ENCODE assay signal across 9 mouse cellular contexts in the genomic region with DNA sequence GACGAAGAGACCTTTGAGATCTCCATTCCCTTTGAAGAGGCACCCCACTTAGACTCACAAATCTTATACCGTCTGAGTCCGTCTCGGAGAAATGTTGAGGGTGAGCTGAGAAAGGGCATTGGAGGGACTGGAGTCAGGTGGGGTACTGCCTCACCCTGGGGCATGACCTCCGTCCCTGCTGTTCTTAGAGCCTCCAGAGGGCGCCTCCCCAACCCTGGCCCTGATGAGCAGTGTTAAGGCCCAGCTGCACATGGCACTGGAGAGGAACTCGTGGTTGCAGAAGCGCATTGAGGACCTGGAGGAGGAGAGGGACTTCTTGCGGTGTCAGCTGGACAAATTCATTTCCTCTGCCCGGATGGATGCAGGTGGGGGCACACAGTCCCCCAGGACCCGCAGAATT. TPM values are rescaled to one million over a fixed set of nuclear protein-coding genes. Genes with fewer than 3 reads are reported as not detected.
DNase-seq lines count a peak whose midpoint lies in the region; ATAC-seq and TF ChIP-seq lines count a peak whose summit lies in the region.
"Had no signal": no experiment of that assay in that cellular context is flagged by ENCODE, and none has a peak within 500 bp of the region (broad histone marks: within the 10 kb centered on the region; RNA-seq: fewer than 3 reads in every experiment).

No protein-coding gene starts in this region.

- TF ChIP-seq POLR2A in liver, adult 2 months (IDR thresholded peaks at IDR 0.05; ENCODE audit: extremely low read depth, insufficient read depth, low read length): no peak

- no peak overlapping the region for H3K4me3 ChIP-seq in liver, adult 2 months (ENCODE audit: insufficient read depth, low read depth, low read length)
- no peak overlapping the region for H3K4me3 ChIP-seq in liver, embryonic 12.5 days
- peak overlapping the region; percentile 63 for H3K4me3 ChIP-seq in embryonic facial prominence, embryonic 10.5 days
- peak overlapping the region; percentile 63 for H3K4me3 ChIP-seq in neural tube, embryonic 15.5 days (replicated peaks)
- H3K4me3 ChIP-seq: myocyte had no signal

- H3K79me2 ChIP-seq in liver, adult 2 months (ENCODE audit: control insufficient read depth, insufficient read depth, low read length): peaks cover 2% of the 10 kb centered on the region; the same call in 1 of the 2 replicates

- no peak overlapping the region for H3K9ac ChIP-seq in liver, adult 2 months (ENCODE audit: low read depth, low read length)
- no peak overlapping the region for H3K9ac ChIP-seq in liver, embryonic 12.5 days
- peak overlapping the region; percentile 72 for H3K9ac ChIP-seq in neural tube, embryonic 15.5 days (replicated peaks)

- DNase-seq in liver, adult 2 months (ENCODE audit: extremely low read depth, low read depth, low spot score): no peak
- DNase-seq in embryonic facial prominence, embryonic 10.5 days (ENCODE audit: low spot score): peak; percentile 26
- peak; percentile 40 for DNase-seq in induced T-regulatory cell, adult 2 months (ENCODE audit: low read depth)
- no peak for DNase-seq in adrenal gland, postnatal 25 days

- peaks cover 1% of the 10 kb centered on the region; the same call in 1 of the 2 replicates for H3K4me1 ChIP-seq in liver, adult 2 months (ENCODE audit: control insufficient read depth, insufficient read depth, low read length)
- H3K4me1 ChIP-seq in liver, embryonic 12.5 days: peaks cover 18% of the 10 kb centered on the region
- H3K4me1 ChIP-seq in embryonic facial prominence, embryonic 10.5 days: peaks cover 44% of the 10 kb centered on the region
- H3K4me1 ChIP-seq in neural tube, embryonic 15.5 days: peaks cover 77% of the 10 kb centered on the region

- TF ChIP-seq CTCF in liver, adult 2 months (IDR thresholded peaks at IDR 0.05; ENCODE audit: low read depth, low read length): peak; percentile 42

- no peaks in the 10 kb centered on the region for H3K9me3 ChIP-seq in liver, embryonic 12.5 days (replicated peaks)
- 0 out of 2 replicates have a peak, but pooled peaks cover 3% of the 10 kb centered on the region for H3K9me3 ChIP-seq in embryonic facial prominence, embryonic 10.5 days
- no peaks in the 10 kb centered on the region for H3K9me3 ChIP-seq in neural tube, embryonic 15.5 days (replicated peaks)

- H3K4me2 ChIP-seq in liver, embryonic 12.5 days: no peak overlapping the region
- H3K4me2 ChIP-seq in neural tube, embryonic 15.5 days: peak overlapping the region; percentile 75

- peaks cover 19% of the 10 kb centered on the region for H3K27me3 ChIP-seq in liver, adult 2 months (ENCODE audit: control insufficient read depth, insufficient read depth, low read length)
- peaks cover 68% of the 10 kb centered on the region for H3K27me3 ChIP-seq in liver, embryonic 12.5 days (replicated peaks)
- peaks cover 64% of the 10 kb centered on the region for H3K27me3 ChIP-seq in embryonic facial prominence, embryonic 10.5 days (replicated peaks; ENCODE audit: low read depth, poor library complexity, severe bottlenecking)
- H3K27me3 ChIP-seq in neural tube, embryonic 15.5 days (replicated peaks): peaks cover 23% of the 10 kb centered on the region

- no peak overlapping the region for H3K27ac ChIP-seq in liver, adult 2 months (replicated peaks; ENCODE audit: insufficient read depth, low read depth, low read length)
- H3K27ac ChIP-seq in liver, embryonic 12.5 days: no peak overlapping the region
- no peak overlapping the region for H3K27ac ChIP-seq in embryonic facial prominence, embryonic 10.5 days (replicated peaks)
- H3K27ac ChIP-seq in neural tube, embryonic 15.5 days (replicated peaks): peak overlapping the region; percentile 14; the same call in 1 of the 2 replicates

- no peaks in the 10 kb centered on the region for H3K36me3 ChIP-seq in liver, adult 2 months (ENCODE audit: control insufficient read depth, insufficient read depth, low read length)
- H3K36me3 ChIP-seq in liver, embryonic 12.5 days: no peaks in the 10 kb centered on the region
- H3K36me3 ChIP-seq in embryonic facial prominence, embryonic 10.5 days (replicated peaks): no peaks in the 10 kb centered on the region
- H3K36me3 ChIP-seq in neural tube, embryonic 15.5 days: no peaks in the 10 kb centered on the region

- WGBS in liver, adult 2 months: 38% methylated on average over 11 of the region's 11 CpGs
- WGBS in liver, embryonic 12.5 days (ENCODE audit: insufficient replicate concordance): 24% methylated on average over 11 of the region's 11 CpGs
- 33% methylated on average over 11 of the region's 11 CpGs for WGBS in embryonic facial prominence, embryonic 10.5 days
- 26% methylated on average over 11 of the region's 11 CpGs for WGBS in neural tube, embryonic 15.5 days

- ATAC-seq in liver, embryonic 12.5 days: no peak
- no peak for ATAC-seq in neural tube, embryonic 15.5 days (ENCODE audit: low FRiP score)
- no peak for ATAC-seq in activated CD4-positive, CD25-positive, alpha-beta regulatory T cell, adult 4 months

RNA-seq across cellular contexts. Expression of gene U2af2, which starts 4.1 kb away (rescaled TPM):
- total RNA-seq in liver, adult 2 months (2014; rRNA removed): 30.4 and 35.2 TPM in 2 replicates
- 70.6 and 90.4 TPM in 2 replicates for polyA plus RNA-seq in liver, adult 2 months (2012; rRNA removed)
- 97.6 and 109 TPM in 2 replicates for polyA plus RNA-seq in liver, embryonic 12.5 days (2016; fragmentation: Nextera tagmentation; extraction: Ambion mirVana)
- 182 and 189 TPM in 2 replicates for polyA plus RNA-seq in embryonic facial prominence, embryonic 10.5 days (2016; fragmentation: Nextera tagmentation; extraction: Ambion mirVana)
- polyA plus RNA-seq in neural tube, embryonic 15.5 days (2015; fragmentation: Nextera tagmentation; extraction: Ambion mirVana): 94.2 and 105 TPM in 2 replicates
- 10 to 100 TPM; 24.2 to 30.1 TPM for polyA plus RNA-seq in activated CD4-positive, CD25-positive, alpha-beta regulatory T cell, adult 4 months (2017; shearing (Covaris generic))
- 191 and 195 TPM in 2 replicates for total RNA-seq in adrenal gland, postnatal 25 days (2021)

RNA-seq across cellular contexts. Expression of gene Zfp580, which starts 6.5 kb away (rescaled TPM):
- 0.18 and 0.20 TPM in 2 replicates for total RNA-seq in liver, adult 2 months (2014; rRNA removed)
- 1.9 and 2.2 TPM in 2 replicates for polyA plus RNA-seq in liver, adult 2 months (2012; rRNA removed)
- polyA plus RNA-seq in liver, embryonic 12.5 days (2016; fragmentation: Nextera tagmentation; extraction: Ambion mirVana): 5.2 and 5.6 TPM in 2 replicates
- 29.8 and 33.9 TPM in 2 replicates for polyA plus RNA-seq in embryonic facial prominence, embryonic 10.5 days (2016; fragmentation: Nextera tagmentation; extraction: Ambion mirVana)
- polyA plus RNA-seq in neural tube, embryonic 15.5 days (2015; fragmentation: Nextera tagmentation; extraction: Ambion mirVana): 90.7 and 101 TPM in 2 replicates
- polyA plus RNA-seq in activated CD4-positive, CD25-positive, alpha-beta regulatory T cell, adult 4 months (2017; shearing (Covaris generic)): 1 to 10 TPM; 1.2 to 2.8 TPM
- total RNA-seq in adrenal gland, postnatal 25 days (2021): 7.9 and 8.8 TPM in 2 replicates

RNA-seq across cellular contexts. Expression of gene Zfp784, which starts 19.6 kb away (rescaled TPM):
- 2.4 and 2.8 TPM in 2 replicates for total RNA-seq in liver, adult 2 months (2014; rRNA removed)
- 2.7 and 2.9 TPM in 2 replicates for polyA plus RNA-seq in liver, adult 2 months (2012; rRNA removed)
- 1.1 and 1.3 TPM in 2 replicates for polyA plus RNA-seq in liver, embryonic 12.5 days (2016; fragmentation: Nextera tagmentation; extraction: Ambion mirVana)
- 2.7 and 2.8 TPM in 2 replicates for polyA plus RNA-seq in embryonic facial prominence, embryonic 10.5 days (2016; fragmentation: Nextera tagmentation; extraction: Ambion mirVana)
- polyA plus RNA-seq in neural tube, embryonic 15.5 days (2015; fragmentation: Nextera tagmentation; extraction: Ambion mirVana): 7.7 and 9.0 TPM in 2 replicates
- polyA plus RNA-seq in activated CD4-positive, CD25-positive, alpha-beta regulatory T cell, adult 4 months (2017; shearing (Covaris generic)): 1 to 10 TPM; 2.5 to 3.1 TPM
- 4.7 and 5.5 TPM in 2 replicates for total RNA-seq in adrenal gland, postnatal 25 days (2021)

RNA-seq across cellular contexts. Expression of gene Epn1, which starts 22.2 kb away (rescaled TPM):
- total RNA-seq in liver, adult 2 months (2014; rRNA removed): 54.2 and 81.8 TPM in 2 replicates
- polyA plus RNA-seq in liver, adult 2 months (2012; rRNA removed): 203 and 212 TPM in 2 replicates
- polyA plus RNA-seq in liver, embryonic 12.5 days (2016; fragmentation: Nextera tagmentation; extraction: Ambion mirVana): 66.2 and 69.1 TPM in 2 replicates
- 56.7 and 58.8 TPM in 2 replicates for polyA plus RNA-seq in embryonic facial prominence, embryonic 10.5 days (2016; fragmentation: Nextera tagmentation; extraction: Ambion mirVana)
- polyA plus RNA-seq in neural tube, embryonic 15.5 days (2015; fragmentation: Nextera tagmentation; extraction: Ambion mirVana): 92.5 and 105 TPM in 2 replicates
- polyA plus RNA-seq in activated CD4-positive, CD25-positive, alpha-beta regulatory T cell, adult 4 months (2017; shearing (Covaris generic)): 1 to 10 TPM; 7.0 to 8.3 TPM
- 140 and 152 TPM in 2 replicates for total RNA-seq in adrenal gland, postnatal 25 days (2021)

RNA-seq across cellular contexts. Expression of gene 4632433K11Rik, which starts 23.9 kb away (rescaled TPM):
- total RNA-seq in liver, adult 2 months (2014; rRNA removed): 0.28 TPM in 1 of 2 replicates, not detected in the other
- polyA plus RNA-seq in liver, adult 2 months (2012; rRNA removed): not detected in 2 replicates
- not detected in 2 replicates for polyA plus RNA-seq in liver, embryonic 12.5 days (2016; fragmentation: Nextera tagmentation; extraction: Ambion mirVana)
- not detected in 2 replicates for polyA plus RNA-seq in embryonic facial prominence, embryonic 10.5 days (2016; fragmentation: Nextera tagmentation; extraction: Ambion mirVana)
- polyA plus RNA-seq in neural tube, embryonic 15.5 days (2015; fragmentation: Nextera tagmentation; extraction: Ambion mirVana): not detected in 2 replicates
- polyA plus RNA-seq in activated CD4-positive, CD25-positive, alpha-beta regulatory T cell, adult 4 months (2017; shearing (Covaris generic)): not detected
- 1.1 TPM in 1 of 2 replicates, not detected in the other for total RNA-seq in adrenal gland, postnatal 25 days (2021)
- polyA plus RNA-seq: embryonic facial prominence, embryonic 11.5 days; myocyte had no signal

Comparison
In these comparisons a context has a peak if more than half of its experiments do, and no peak if none do; other contexts are left out.
1. DNase-seq: peak in embryonic facial prominence, embryonic 10.5 days (single experiment) and induced T-regulatory cell, adult 2 months (single experiment); none in liver, adult 2 months (single experiment) and adrenal gland, postnatal 25 days (single experiment).
2. H3K4me3 ChIP-seq: peak in embryonic facial prominence, embryonic 10.5 days (single experiment) and neural tube, embryonic 15.5 days (single experiment); none in liver, adult 2 months (single experiment) and liver, embryonic 12.5 days (single experiment).